Mouse (Mus musculus) MEL (cell line): ENCODE data around the gene Spock1.

ENCODE experiments used
- CTCF ChIP-seq, 3 experiments: IDR thresholded peaks in 2 of 3; conservative IDR thresholded peaks in 1 of 3; 2 replicates each; pipeline ENCODE4 v1.5.1; 2011 to 2012; ENCODE audit warnings: low read length in 3 of 3, low read depth in 2 of 3, mild to moderate bottlenecking in 2 of 3, improper control_type of control experiment in 1 of 3, inconsistent platforms in 1 of 3, mixed read lengths in 1 of 3, moderate library complexity in 1 of 3; ENCODE audit not compliant: control insufficient read depth in 1 of 3, insufficient read depth in 1 of 3, poor library complexity in 1 of 3, severe bottlenecking in 1 of 3
- EP300 ChIP-seq, 2 experiments: IDR thresholded peaks; 2 replicates each; pipeline ENCODE4 v1.6.1; 2011; ENCODE audit warnings: improper control_type of control experiment in 2 of 2, low read length in 2 of 2, low read depth in 1 of 2, mild to moderate bottlenecking in 1 of 2
- MYC ChIP-seq: IDR thresholded peaks from 2 replicates; pipeline ENCODE4 v1.6.1; 2011; ENCODE audit warnings: low read depth, mild to moderate bottlenecking, low read length, improper control_type of control experiment, moderate library complexity
- NELFE ChIP-seq: IDR thresholded peaks from 2 replicates; pipeline ENCODE4 v1.6.1; 2011; ENCODE audit warnings: low read depth, low read length, improper control_type of control experiment
- POLR2A ChIP-seq, 2 experiments: IDR thresholded peaks; 2 replicates each; pipeline ENCODE4 v1.6.1; 2011 to 2012; ENCODE audit warnings: low read length in 2 of 2, mild to moderate bottlenecking in 2 of 2, control low read depth in 1 of 2, improper control_type of control experiment in 1 of 2, low read depth in 1 of 2, moderate library complexity in 1 of 2; ENCODE audit not compliant: control insufficient read depth in 1 of 2, insufficient read depth in 1 of 2, poor library complexity in 1 of 2
- POLR2AphosphoS2 ChIP-seq: IDR thresholded peaks from 2 replicates; pipeline ENCODE4 v1.6.1; 2011; ENCODE audit warnings: low read length, improper control_type of control experiment
- RAD21 ChIP-seq: IDR thresholded peaks from 2 replicates; pipeline ENCODE4 v1.6.1; 2011; ENCODE audit warnings: mild to moderate bottlenecking, low read depth, low read length, improper control_type of control experiment

GRCm38 (mm10) chr13:57648784-57649183 is 259.3 kb downstream of the Spock1 start:
- TF ChIP-seq NELFE: no peak
- TF ChIP-seq RAD21: no peak
- TF ChIP-seq MYC: no peak
- no peak for TF ChIP-seq CTCF (IDR thresholded peaks at IDR 0.05 in 2 of 3, conservative IDR thresholded peaks at IDR 0.05 in 1 of 3; ENCODE audit: control insufficient read depth in 1 of 3, insufficient read depth in 1 of 3, low read depth in 2 of 3, low read length in 3 of 3, poor library complexity in 1 of 3, severe bottlenecking in 1 of 3)
- TF ChIP-seq POLR2AphosphoS2: no peak
- no peak for TF ChIP-seq EP300 (IDR thresholded peaks at IDR 0.05; ENCODE audit: low read depth in 1 of 2, low read length in 2 of 2)
- no peak for TF ChIP-seq POLR2A (IDR thresholded peaks at IDR 0.05; ENCODE audit: control insufficient read depth in 1 of 2, insufficient read depth in 1 of 2, low read depth in 1 of 2, low read length in 2 of 2, poor library complexity in 1 of 2)
